Mouse (Mus musculus) heart, embryonic 13.5 days (tissue): Measurements from ENCODE around the gene Filip1. TPM values are rescaled to one million over a fixed set of nuclear protein-coding genes. Genes with fewer than 3 reads are reported as not detected.

Source experiments
- ATAC-seq: fragments of 200-750 bp; cut with Nextera tagmentation; 2 replicates; pipeline ENCODE4 v1.8.0; 2017; ENCODE audit warnings: moderate TSS enrichment; ENCODE audit not compliant: insufficient number of reproducible peaks, low FRiP score, low TSS enrichment; ENCODE audit errors: extremely low read depth
- H3K27ac ChIP-seq: fragments of 300-500 bp; sonication (generic); replicated peaks from 2 replicates; pipeline ENCODE4 v1.5.1; 2015; ENCODE audit warnings: moderate library complexity, mild to moderate bottlenecking, inconsistent platforms
- H3K27me3 ChIP-seq: fragments of 300-500 bp; sonication (generic); replicated peaks from 2 replicates; pipeline ENCODE4 v1.6.1; 2015; ENCODE audit warnings: mild to moderate bottlenecking, inconsistent platforms
- H3K36me3 ChIP-seq: fragments of 300-500 bp; sonication (generic); 2 replicates; pipeline ENCODE4 v1.6.1; 2015; ENCODE audit warnings: mild to moderate bottlenecking, inconsistent platforms
- H3K4me1 ChIP-seq: fragments of 300-500 bp; sonication (generic); 2 replicates; pipeline ENCODE4 v1.6.1; 2015; ENCODE audit warnings: inconsistent platforms
- H3K4me2 ChIP-seq: fragments of 300-500 bp; sonication (generic); 2 replicates; pipeline ENCODE4 v1.6.1; 2015; ENCODE audit warnings: inconsistent platforms, mild to moderate bottlenecking, moderate library complexity
- H3K4me3 ChIP-seq: fragments of 300-500 bp; sonication (generic); 2 replicates; pipeline ENCODE4 v1.5.1; 2015; ENCODE audit warnings: moderate library complexity, mild to moderate bottlenecking, inconsistent platforms
- H3K9ac ChIP-seq: fragments of 300-500 bp; sonication (generic); 2 replicates; pipeline ENCODE4 v1.6.1; 2015; ENCODE audit warnings: inconsistent platforms, mild to moderate bottlenecking, moderate library complexity
- H3K9me3 ChIP-seq: fragments of 300-500 bp; sonication (generic); 2 replicates; pipeline ENCODE4 v1.6.1; 2016; ENCODE audit warnings: inconsistent platforms
- WGBS: fragments of 180-500 bp; shearing (Covaris S2); methylation state at CpG from one replicate; pipeline ENCODE4 v1.1.7; 2015; ENCODE audit warnings: mixed read lengths; 5-methylcytosine and 5-hydroxymethylcytosine counted together
- polyA plus RNA-seq: library from polyadenylated mRNA; unstranded; fragments of >200 nt; fragmentation: Nextera tagmentation; extraction: Ambion mirVana; gene quantifications from 2 replicates; pipeline ENCODE4 v1.2.1, GENCODE M21; 2015

Gene Filip1
- polyA plus RNA-seq, 1 experiment from 2014 or later, result 27.3 TPM

DNA sequence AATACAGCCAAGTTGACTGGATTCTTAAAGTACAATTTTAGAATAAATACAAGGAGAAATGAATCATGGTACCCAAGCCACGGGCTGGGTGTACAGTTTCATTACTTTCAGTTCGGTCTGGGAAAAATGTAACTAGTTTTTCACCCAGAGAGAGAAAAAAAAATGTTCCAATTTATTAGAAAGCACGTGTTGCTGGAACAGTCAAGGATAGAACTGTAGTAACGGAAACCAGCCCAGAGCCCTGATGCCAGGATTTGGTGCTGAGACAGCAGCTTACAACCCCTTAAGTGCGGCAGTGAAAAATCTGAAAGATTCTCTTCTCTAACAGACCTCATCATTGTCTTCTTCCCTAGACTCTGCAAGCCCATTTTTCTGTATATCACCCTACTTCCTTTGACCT lies 118.0 kb downstream of the Filip1 start:
- no peak overlapping the region for H3K4me2 ChIP-seq
- no peak overlapping the region for H3K9ac ChIP-seq
- no peaks in the 10 kb centered on the region for H3K27me3 ChIP-seq
- no peaks in the 10 kb centered on the region for H3K9me3 ChIP-seq
- H3K4me1 ChIP-seq, result peaks cover 56% of the 10 kb centered on the region
- peaks cover 27% of the 10 kb centered on the region for H3K36me3 ChIP-seq
- no peak for ATAC-seq
- H3K4me3 ChIP-seq, result no peak overlapping the region
- 70% methylated on average over 5 of the region's 5 CpGs for WGBS
- no peak overlapping the region for H3K27ac ChIP-seq

DNA sequence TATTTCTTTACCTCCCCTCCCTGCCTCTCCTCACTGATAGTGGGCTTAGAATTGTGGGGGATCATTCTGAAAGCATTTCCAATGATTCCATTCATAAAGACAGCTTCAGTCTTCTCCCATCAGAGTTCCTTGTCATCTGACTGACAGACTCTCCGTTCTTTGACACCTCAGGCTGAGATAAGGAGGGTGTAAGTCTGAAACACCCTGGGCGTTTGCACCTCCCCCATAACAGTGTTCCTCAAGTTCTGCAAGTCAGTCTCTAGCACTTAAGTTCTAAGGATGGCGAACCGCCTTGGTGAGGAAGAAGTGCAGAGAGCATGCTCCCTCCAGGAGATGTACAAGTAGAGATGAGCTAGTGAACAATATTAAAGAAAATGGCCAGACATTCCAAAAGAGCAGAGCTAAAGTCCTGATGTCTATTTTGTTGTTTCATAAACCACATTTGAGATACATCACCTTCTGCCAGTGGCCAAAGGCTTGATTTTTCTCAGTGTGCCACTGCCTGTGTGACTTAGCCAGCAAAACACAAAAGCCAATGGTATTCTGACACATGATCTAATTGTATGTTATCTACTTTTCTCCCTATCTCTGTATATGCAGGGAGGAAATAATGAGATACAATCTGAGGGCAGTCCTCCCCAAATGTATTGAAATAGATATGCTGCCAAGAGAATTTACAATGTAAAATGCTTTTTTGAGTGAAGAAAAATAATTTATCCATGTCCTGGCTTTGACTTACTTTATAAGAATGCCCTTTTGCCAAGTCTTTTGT lies 118.6 kb downstream of the Filip1 start:
- Histone ChIP-seq H3K36me3 (peaks cover 27% of the 10 kb centered on the region), H3K27ac (no peak overlapping the region), H3K4me1 (peaks cover 54% of the 10 kb centered on the region), H3K9ac (no peak overlapping the region), H3K4me2 (no peak overlapping the region), H3K4me3 (no peak overlapping the region), H3K27me3 (no peaks in the 10 kb centered on the region), H3K9me3 (no peaks in the 10 kb centered on the region)
- ATAC-seq, result no peak
- 30% methylated on average over 4 of the region's 4 CpGs for WGBS

DNA sequence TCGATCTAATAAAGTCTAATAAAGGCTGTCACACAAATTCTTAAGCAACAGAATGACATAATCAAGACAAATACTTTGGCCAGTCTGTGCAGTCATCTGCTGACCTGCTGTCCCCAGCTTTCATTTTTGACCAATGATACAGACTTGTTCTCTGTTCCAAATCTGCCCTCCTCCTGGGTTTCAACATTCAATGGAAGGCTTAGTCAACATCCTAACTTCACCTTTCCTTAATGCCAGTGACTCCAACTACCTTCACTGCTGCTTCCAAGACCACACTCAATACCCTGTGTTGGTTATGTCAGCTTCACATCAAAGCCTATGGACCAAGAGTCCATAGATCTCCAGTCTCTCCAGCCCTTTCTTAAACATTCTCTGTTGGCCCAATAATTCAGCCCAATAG lies 120.5 kb downstream of the Filip1 start:
- Histone ChIP-seq H3K9me3 (no peaks in the 10 kb centered on the region), H3K36me3 (peaks cover 18% of the 10 kb centered on the region), H3K4me1 (peaks cover 45% of the 10 kb centered on the region), H3K4me2 (no peak overlapping the region), H3K4me3 (no peak overlapping the region), H3K27me3 (no peaks in the 10 kb centered on the region), H3K27ac (no peak overlapping the region), H3K9ac (no peak overlapping the region)
- no peak for ATAC-seq
- WGBS, result 93% methylated on average over 1 of the region's 1 CpGs

DNA sequence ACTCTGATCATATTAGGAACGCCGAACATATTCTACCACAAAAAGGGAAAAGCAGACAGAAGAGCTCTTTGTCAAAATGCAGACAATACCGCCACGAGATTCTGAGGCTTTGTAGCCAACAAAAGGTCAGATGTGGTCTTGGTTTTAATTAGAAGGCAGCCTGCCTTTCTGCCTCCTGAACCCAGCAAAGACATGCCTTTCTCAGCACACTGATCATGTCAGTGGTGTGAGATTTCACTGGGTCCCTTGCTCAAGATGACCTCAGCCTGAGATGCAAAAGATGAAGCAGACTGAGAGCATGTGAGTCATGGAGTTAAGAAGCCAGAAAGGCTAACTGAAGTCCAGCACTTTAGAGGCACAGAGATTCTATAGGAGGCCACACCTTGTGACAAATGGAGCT lies 122.2 kb downstream of the Filip1 start:
- peaks cover under 1% of the 10 kb centered on the region; the same call in 1 of the 2 replicates for H3K36me3 ChIP-seq
- H3K4me2 ChIP-seq, result no peak overlapping the region
- 0 out of 2 replicates have a peak overlapping the region, but pooled peaks have one; percentile 37 for H3K9ac ChIP-seq
- H3K4me1 ChIP-seq, result peaks cover 52% of the 10 kb centered on the region
- H3K9me3 ChIP-seq, result no peaks in the 10 kb centered on the region
- H3K4me3 ChIP-seq, result no peak overlapping the region
- WGBS, result 63% methylated on average over 4 of the region's 4 CpGs
- no peak overlapping the region for H3K27ac ChIP-seq
- no peak for ATAC-seq
- H3K27me3 ChIP-seq, result no peaks in the 10 kb centered on the region

DNA sequence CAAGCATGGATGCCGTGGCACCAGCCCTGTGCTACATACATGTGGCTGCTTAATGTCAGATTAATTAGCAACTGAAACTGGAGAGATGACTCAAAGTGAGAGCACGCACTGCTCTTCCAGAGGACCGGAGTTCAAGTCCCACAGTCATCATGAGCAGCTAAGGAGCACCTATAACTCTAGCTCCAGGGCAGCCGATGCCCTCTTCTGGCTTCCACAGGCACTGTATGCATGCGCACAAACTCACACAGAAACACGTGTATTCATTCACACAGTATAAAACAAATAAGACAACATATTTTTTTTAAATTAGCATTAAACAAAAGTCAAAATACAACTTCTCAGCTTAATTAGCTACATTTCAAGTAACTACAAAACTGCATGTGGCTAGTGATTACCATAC lies 123.5 kb downstream of the Filip1 start:
- peaks cover 45% of the 10 kb centered on the region for H3K4me1 ChIP-seq
- H3K27ac ChIP-seq, result no peak overlapping the region
- no peak overlapping the region for H3K9ac ChIP-seq
- H3K9me3 ChIP-seq, result no peaks in the 10 kb centered on the region
- H3K27me3 ChIP-seq, result no peaks in the 10 kb centered on the region
- ATAC-seq, result no peak
- no peak overlapping the region for H3K4me2 ChIP-seq
- WGBS, result 83% methylated on average over 6 of the region's 6 CpGs
- H3K36me3 ChIP-seq, result no peaks in the 10 kb centered on the region
- H3K4me3 ChIP-seq, result no peak overlapping the region

DNA sequence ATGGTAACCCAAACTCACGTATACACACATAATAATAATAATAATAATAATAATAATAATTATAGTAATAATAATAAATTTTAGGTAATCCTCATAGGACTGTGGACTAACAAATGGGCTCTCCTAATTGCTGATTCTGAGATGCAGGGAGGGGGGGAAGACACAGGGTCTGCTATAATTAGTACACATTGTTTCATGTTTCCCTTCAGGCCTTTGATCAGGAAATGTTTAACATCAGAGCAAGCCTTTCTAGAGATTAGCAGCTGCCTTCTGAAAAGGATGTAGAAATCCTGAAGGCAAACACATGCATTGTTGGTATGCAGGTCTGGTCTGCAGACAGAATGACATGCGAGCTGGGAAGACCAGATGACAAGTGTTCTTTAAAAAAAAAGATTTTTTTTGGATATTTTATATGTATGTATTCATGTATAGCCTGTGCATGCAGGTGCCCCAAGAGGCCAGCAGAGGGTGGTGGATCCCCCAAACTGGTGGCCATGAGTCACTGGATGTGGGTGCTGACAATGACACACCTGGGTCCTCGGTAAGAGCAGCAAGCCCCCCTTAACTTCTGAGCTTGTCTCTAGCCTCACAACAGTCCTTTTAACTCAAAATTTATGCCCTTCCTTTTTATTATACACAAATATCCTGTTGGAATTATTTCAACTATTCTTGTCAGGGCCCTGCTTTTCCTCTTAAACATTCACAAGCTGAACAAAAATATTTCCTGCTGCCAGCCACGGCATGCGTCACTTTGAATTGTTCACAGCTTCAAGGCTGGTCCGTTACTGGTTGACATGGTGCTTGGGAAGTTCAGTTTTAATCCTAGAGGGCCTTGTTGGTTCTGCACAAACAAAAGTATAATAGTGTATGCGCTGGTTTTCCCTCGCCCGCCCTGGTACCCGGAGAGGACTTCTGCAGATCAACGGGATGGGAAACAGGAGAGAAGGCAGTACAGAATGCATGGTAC lies 127.1 kb downstream of the Filip1 start:
- Histone ChIP-seq H3K36me3 (no peaks in the 10 kb centered on the region), H3K27me3 (no peaks in the 10 kb centered on the region), H3K27ac (peak overlapping the region; percentile 67), H3K4me1 (peaks cover 31% of the 10 kb centered on the region), H3K4me2 (no peak overlapping the region), H3K9me3 (no peaks in the 10 kb centered on the region), H3K9ac (no peak overlapping the region), H3K4me3 (no peak overlapping the region)
- ATAC-seq, result no peak
- 59% methylated on average over 11 of the region's 11 CpGs for WGBS

DNA sequence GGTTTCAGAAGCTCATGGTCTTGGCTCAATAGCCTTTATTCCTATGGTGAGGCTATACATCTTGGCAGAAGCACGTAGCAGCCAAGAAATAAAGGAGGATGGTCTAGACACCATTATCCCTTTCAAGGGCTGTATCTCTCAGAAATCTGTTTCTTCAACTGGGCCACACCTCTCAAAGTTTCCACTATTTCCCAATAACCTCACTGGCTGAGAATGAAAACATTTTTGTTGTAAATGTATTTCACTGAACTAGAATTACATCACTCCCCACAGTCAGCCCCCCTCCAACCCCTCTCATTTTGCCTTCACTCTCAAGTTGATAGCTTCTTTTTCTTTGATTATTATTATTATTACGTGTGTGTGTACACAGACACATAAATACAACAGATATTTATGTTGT lies 129.5 kb downstream of the Filip1 start:
- H3K27ac ChIP-seq, result no peak overlapping the region
- ATAC-seq, result no peak
- no peaks in the 10 kb centered on the region for H3K36me3 ChIP-seq
- peaks cover 41% of the 10 kb centered on the region for H3K4me1 ChIP-seq
- WGBS, result 74% methylated on average over 2 of the region's 2 CpGs
- H3K9ac ChIP-seq, result no peak overlapping the region
- no peak overlapping the region for H3K4me3 ChIP-seq
- no peaks in the 10 kb centered on the region for H3K9me3 ChIP-seq
- H3K27me3 ChIP-seq, result no peaks in the 10 kb centered on the region
- no peak overlapping the region for H3K4me2 ChIP-seq

DNA sequence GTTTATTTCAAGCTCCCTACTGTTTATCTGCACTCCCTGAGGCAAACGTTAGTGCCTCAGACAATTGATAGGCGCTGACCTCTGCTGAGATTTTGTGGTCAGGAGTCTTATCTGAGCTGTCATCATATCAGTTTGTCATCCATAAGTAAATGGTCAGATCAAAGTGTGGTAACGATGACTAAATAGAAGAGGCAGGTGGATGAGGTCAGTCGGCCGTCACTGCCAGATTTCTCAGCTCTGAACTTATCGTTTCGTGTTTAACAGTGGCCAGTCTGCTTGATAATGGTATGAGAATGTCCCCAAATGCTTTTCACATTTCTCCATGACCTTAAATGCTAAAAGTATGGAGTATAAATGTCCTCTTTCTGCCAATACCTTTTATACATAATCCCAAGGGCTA lies 132.6 kb downstream of the Filip1 start:
- no peak for ATAC-seq
- Histone ChIP-seq H3K9me3 (no peaks in the 10 kb centered on the region), H3K4me2 (no peak overlapping the region), H3K27ac (0 out of 2 replicates have a peak overlapping the region, but pooled peaks have one; percentile 14), H3K27me3 (no peaks in the 10 kb centered on the region), H3K36me3 (no peaks in the 10 kb centered on the region), H3K4me1 (peaks cover 52% of the 10 kb centered on the region), H3K9ac (no peak overlapping the region), H3K4me3 (no peak overlapping the region)
- 26% methylated on average over 7 of the region's 7 CpGs for WGBS

DNA sequence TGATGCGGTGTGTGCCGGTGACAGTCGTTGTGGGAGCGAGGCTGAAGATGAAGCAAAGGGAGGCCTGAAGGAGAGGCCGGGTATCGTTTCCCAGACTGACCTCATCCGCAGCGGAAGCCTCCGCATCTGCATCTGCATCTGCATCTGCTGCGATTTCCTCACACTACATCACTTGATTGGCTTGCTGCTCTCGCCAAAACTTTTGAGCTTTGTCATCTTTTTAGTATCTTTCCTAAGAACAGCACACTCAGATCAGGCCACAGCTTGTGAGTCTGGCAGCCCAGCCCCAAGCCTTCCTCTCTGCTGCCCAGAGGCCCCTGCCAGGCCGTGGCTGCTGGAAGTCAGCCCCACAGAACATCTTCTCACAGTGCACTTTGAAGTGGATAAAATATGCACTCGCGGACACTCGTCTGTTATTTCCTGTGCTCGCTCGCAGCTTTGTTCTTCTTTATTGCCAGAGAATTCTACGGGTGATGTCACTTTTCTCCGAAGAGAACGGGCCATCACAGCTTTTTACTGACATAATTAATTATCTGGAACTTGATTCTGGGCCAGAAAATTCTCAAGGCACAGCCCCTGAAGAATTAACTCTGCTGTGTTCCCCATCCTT lies 137.0 kb downstream of the Filip1 start:
- Histone ChIP-seq H3K36me3 (no peaks in the 10 kb centered on the region), H3K27me3 (no peaks in the 10 kb centered on the region), H3K4me3 (peak overlapping the region; percentile 20), H3K9ac (peak overlapping the region; percentile 37), H3K4me1 (peaks cover 51% of the 10 kb centered on the region), H3K27ac (peak overlapping the region; percentile 53), H3K4me2 (peak overlapping the region; percentile 54), H3K9me3 (no peaks in the 10 kb centered on the region)
- WGBS, result 55% methylated on average over 20 of the region's 20 CpGs
- no peak for ATAC-seq

DNA sequence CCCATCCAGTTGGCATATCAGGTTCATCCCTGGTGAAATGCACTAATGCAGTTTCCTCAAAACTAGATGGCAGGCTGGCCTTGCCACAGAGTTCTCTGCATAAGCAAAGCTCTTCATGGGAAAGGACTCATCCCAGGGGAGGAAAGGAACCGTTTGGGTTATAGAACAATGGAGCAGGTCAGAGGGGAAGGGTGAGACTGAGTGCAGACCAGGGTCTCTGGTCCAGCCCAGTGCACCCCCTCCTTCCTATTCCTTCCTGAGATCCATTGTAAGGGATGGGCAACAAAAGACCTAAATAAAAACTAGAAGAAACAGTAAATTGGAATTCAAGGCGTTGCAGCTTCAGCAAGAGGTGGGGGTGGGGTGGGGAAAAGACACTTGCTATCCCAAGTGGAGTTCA lies 140.1 kb downstream of the Filip1 start:
- Histone ChIP-seq H3K9ac (no peak overlapping the region), H3K27ac (no peak overlapping the region), H3K9me3 (no peaks in the 10 kb centered on the region), H3K4me1 (peaks cover 48% of the 10 kb centered on the region), H3K4me2 (no peak overlapping the region), H3K4me3 (no peak overlapping the region), H3K36me3 (no peaks in the 10 kb centered on the region), H3K27me3 (no peaks in the 10 kb centered on the region)
- ATAC-seq, result no peak
- WGBS, result 34% methylated on average over 2 of the region's 2 CpGs

DNA sequence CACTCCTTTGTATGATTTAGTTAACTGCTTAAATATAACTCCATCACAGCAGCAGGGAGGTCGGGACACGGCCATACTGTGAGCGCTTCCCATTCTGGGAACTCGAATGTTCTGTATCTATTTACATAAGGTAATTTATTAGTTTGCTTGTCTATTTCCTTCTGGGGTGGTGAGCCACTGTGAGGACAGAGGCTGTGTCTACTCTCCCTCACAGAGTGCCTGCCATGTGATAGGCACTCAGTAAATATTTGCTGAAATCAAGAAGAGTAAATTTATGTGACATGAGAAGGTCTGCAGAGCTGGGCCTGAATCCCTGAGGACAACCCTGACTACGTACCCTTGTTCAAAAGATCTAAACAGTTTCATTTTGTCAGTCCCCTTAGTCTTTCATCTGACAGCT lies 143.1 kb downstream of the Filip1 start:
- no peak for ATAC-seq
- H3K4me2 ChIP-seq, result no peak overlapping the region
- H3K4me3 ChIP-seq, result no peak overlapping the region
- H3K27me3 ChIP-seq, result no peaks in the 10 kb centered on the region
- 73% methylated on average over 5 of the region's 5 CpGs for WGBS
- H3K4me1 ChIP-seq, result peaks cover 24% of the 10 kb centered on the region
- no peak overlapping the region for H3K9ac ChIP-seq
- no peak overlapping the region for H3K27ac ChIP-seq
- H3K36me3 ChIP-seq, result no peaks in the 10 kb centered on the region
- H3K9me3 ChIP-seq, result no peaks in the 10 kb centered on the region
